Mouse (Mus musculus) embryonic fibroblast, embryonic 13.5 days (primary cell): ENCODE measurements around the gene Polk.

Experiments used
- CTCF ChIP-seq: IDR thresholded peaks from 2 replicates; pipeline ENCODE4 v1.5.1; 2011; ENCODE audit warnings: mild to moderate bottlenecking, control low read depth, low read length, moderate library complexity, borderline replicate concordance; ENCODE audit not compliant: insufficient read depth
- POLR2A ChIP-seq: IDR thresholded peaks from 2 replicates; pipeline ENCODE4 v1.6.1; 2011; ENCODE audit warnings: low read depth, mild to moderate bottlenecking, control low read depth, low read length, moderate library complexity

- TF ChIP-seq CTCF (no peak), POLR2A (no peak)
These were observed 36.7 kb downstream of the Polk start for GRCm38 (mm10) chr13:96505661-96506060.
